Mouse (Mus musculus) embryonic fibroblast, embryonic 13.5 days (primary cell): ENCODE results near the gene Cxcl3. TPM values are rescaled to one million over a fixed set of nuclear protein-coding genes. Genes with fewer than 3 reads are reported as not detected.

Experiments used
- H3K27ac ChIP-seq: 2 replicates; pipeline ENCODE4 v1.5.1; 2012; ENCODE audit warnings: low read length, control low read depth, inconsistent platforms; ENCODE audit not compliant: insufficient read depth
- H3K4me1 ChIP-seq: 2 replicates; pipeline ENCODE4 v1.6.1; 2011; ENCODE audit warnings: low read length; ENCODE audit not compliant: control insufficient read depth, insufficient read depth
- H3K4me3 ChIP-seq: 2 replicates; pipeline ENCODE4 v1.5.1; 2011; ENCODE audit warnings: mild to moderate bottlenecking, control low read depth, low read length; ENCODE audit not compliant: insufficient read depth
- CTCF ChIP-seq: IDR thresholded peaks from 2 replicates; pipeline ENCODE4 v1.5.1; 2011; ENCODE audit warnings: mild to moderate bottlenecking, control low read depth, low read length, moderate library complexity, borderline replicate concordance; ENCODE audit not compliant: insufficient read depth
- POLR2A ChIP-seq: IDR thresholded peaks from 2 replicates; pipeline ENCODE4 v1.6.1; 2011; ENCODE audit warnings: low read depth, mild to moderate bottlenecking, control low read depth, low read length, moderate library complexity
- polyA plus RNA-seq: library from polyadenylated mRNA; stranded (reverse); fragments of >200 nt; gene quantifications from 2 replicates; pipeline ENCODE4 v1.2.4, GENCODE M21; 2011; ENCODE audit warnings: low read depth; ENCODE audit not compliant: missing spikeins, insufficient read length

Cxcl3 gene
- 2.5 and 2.8 TPM in 2 replicates for polyA plus RNA-seq

- TF ChIP-seq POLR2A (no peak), CTCF (no peak)
- no peak within 1 kb of the TSS for H3K27ac ChIP-seq
- no peak within 1 kb of the TSS for H3K4me3 ChIP-seq
These were observed at the start of gene Cxcl3 for GRCm38 (mm10) chr5:90785659-90786588. Cxcl3 (plus strand) TSS chr5:90786103.

GRCm38 (mm10) chr5:90742029-90742428 lies 43.9 kb upstream of the Cxcl3 start:
- no peak overlapping the region for H3K4me3 ChIP-seq
- H3K4me1 ChIP-seq: no peaks in the 10 kb centered on the region
- no peak for TF ChIP-seq CTCF
- TF ChIP-seq POLR2A: no peak
- no peak overlapping the region for H3K27ac ChIP-seq

More at GRCm38 (mm10) chr5:90785659-90786588, at the start of gene Cxcl3:
- no peaks in the 10 kb centered on the region for H3K4me1 ChIP-seq

GRCm38 (mm10) chr5:90753934-90754333 lies 32.0 kb upstream of the Cxcl3 start:
- Histone ChIP-seq H3K4me1 (peaks cover 8% of the 10 kb centered on the region), H3K4me3 (no peak overlapping the region), H3K27ac (no peak overlapping the region)
- no peak for TF ChIP-seq CTCF

- Histone ChIP-seq H3K4me3 (no peak overlapping the region), H3K4me1 (peaks cover 5% of the 10 kb centered on the region), H3K27ac (peak overlapping the region; percentile 45)
- 0 out of 2 replicates have a peak, but pooled peaks have one; percentile 11 for TF ChIP-seq POLR2A
- TF ChIP-seq CTCF: no peak
These were observed 27.8 kb upstream of the Cxcl3 start for GRCm38 (mm10) chr5:90758020-90758605.

- TF ChIP-seq CTCF: no peak
- peak; percentile 58 for TF ChIP-seq POLR2A
- H3K4me1 ChIP-seq: peaks cover 9% of the 10 kb centered on the region
- H3K4me3 ChIP-seq: peak within 1 kb of the TSS; percentile 3; the same call in 1 of the 2 replicates
- peak within 1 kb of the TSS; percentile 78 for H3K27ac ChIP-seq
These were observed 26.5 kb upstream of the Cxcl3 start, which contains the start of gene Cxcl5 for GRCm38 (mm10) chr5:90759077-90760065. Cxcl5 (plus strand) TSS chr5:90759360.

GRCm38 (mm10) chr5:90760303-90760702 lies 25.6 kb upstream of the Cxcl3 start:
- TF ChIP-seq CTCF: no peak
- 0 out of 2 replicates have a peak, but pooled peaks have one; percentile 34 for TF ChIP-seq POLR2A
- peak overlapping the region; percentile 45 for H3K27ac ChIP-seq
- H3K4me1 ChIP-seq: peaks cover 13% of the 10 kb centered on the region; the same call in 1 of the 2 replicates
- no peak overlapping the region for H3K4me3 ChIP-seq

GRCm38 (mm10) chr5:90760844-90761243 lies 25.1 kb upstream of the Cxcl3 start:
- peaks cover 15% of the 10 kb centered on the region; the same call in 1 of the 2 replicates for H3K4me1 ChIP-seq
- H3K27ac ChIP-seq: no peak overlapping the region
- no peak overlapping the region for H3K4me3 ChIP-seq
- TF ChIP-seq CTCF (no peak), POLR2A (no peak)

GRCm38 (mm10) chr5:90761834-90762233 lies 24.1 kb upstream of the Cxcl3 start:
- Histone ChIP-seq H3K4me3 (no peak overlapping the region), H3K4me1 (peaks cover 16% of the 10 kb centered on the region; the same call in 1 of the 2 replicates), H3K27ac (peak overlapping the region; percentile 65; the same call in 1 of the 2 replicates)
- TF ChIP-seq POLR2A: peak; percentile 51; the same call in 1 of the 2 replicates
- no peak for TF ChIP-seq CTCF
